Mouse (Mus musculus) v-Abl transformed pro-B cells (cell line): ENCODE data around the gene Vipas39.
"Not testable (repeated sequence)": the region's sequence is repeated elsewhere in the genome, so short reads cannot be mapped to it uniquely, and the experiment has no call there.

Source experiments
- in situ Hi-C, 2 experiments: fragments of 400-800 bp; cut with MboI; formaldehyde crosslinking; loops; one replicate each; pipeline ENCODE4 v1.15.1; 2025; ENCODE audit not compliant: unreplicated experiment in 2 of 2

The Vipas39 gene

DNA sequence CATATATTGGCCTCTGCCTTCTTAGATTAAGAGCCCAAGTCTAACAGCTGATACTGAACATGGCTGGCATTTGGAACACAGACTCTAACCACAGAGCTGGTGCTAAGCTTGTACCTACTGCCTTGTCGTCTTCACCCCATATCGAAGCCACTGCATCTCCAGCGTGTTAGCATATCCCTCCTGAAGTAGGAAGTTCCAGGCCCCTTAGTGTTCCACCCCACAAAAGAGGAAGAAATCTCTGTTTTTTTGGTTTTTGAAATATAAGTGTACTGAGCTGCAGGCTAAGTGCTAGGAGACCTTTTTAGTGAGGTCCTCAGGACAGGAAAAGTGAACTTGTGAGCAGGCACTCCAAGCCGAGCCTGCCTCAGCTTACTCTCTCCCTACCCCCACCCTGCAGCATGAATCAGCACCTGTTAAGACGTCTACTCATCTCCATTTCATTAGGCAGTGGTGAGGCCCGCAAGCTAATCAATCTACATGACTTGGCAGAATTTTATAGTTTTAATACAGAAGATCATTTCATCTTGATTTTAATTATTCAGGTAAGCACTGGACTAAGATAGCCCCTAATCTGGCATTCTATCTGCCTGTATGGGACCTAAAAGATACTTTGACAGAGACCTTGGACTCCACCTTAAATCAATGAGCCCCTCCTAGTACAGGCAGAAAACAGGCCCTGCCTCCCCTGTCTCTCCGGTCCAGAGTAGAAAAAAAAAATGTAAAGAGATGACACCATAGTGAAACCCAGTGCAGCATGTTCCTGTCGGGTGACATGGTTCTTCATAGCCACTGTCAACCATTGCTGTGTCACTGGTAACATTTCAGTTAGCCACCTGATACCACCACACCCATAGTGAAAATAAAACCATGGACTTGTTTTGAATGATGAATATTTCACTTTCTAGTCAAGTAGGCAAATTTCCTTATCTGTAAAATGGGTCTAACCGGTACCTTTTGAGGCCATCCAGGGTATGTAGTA, 9.1 kb upstream of the Vipas39 start:
- in situ Hi-C loops: no loop called here

DNA sequence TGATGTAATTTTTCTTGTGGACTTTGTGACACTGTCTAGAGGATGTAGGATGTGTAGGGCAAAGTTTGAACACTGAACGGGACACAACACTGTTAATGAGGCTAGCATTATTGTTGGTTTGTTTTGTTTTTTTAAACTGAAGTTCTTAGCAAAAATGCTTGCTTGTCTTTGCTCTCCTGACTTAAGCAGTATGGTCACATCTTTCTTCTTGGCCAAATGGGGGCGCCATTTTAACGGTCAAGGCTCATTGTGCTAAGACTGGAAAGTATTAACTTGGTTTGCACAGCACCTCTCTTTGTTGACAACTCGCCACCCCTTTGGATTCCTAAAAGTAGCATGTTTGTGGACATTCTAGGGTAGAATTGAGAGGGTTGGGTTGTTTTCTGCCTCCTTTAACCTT, 1.6 kb upstream of the Vipas39 start:
- in situ Hi-C loops: loop anchor here in 1 of 2 experiments (5.0 kb wide), 1 partner anchor 120 kb away; the partner anchor contains the start of genes Gstz1 and Pomt2

DNA sequence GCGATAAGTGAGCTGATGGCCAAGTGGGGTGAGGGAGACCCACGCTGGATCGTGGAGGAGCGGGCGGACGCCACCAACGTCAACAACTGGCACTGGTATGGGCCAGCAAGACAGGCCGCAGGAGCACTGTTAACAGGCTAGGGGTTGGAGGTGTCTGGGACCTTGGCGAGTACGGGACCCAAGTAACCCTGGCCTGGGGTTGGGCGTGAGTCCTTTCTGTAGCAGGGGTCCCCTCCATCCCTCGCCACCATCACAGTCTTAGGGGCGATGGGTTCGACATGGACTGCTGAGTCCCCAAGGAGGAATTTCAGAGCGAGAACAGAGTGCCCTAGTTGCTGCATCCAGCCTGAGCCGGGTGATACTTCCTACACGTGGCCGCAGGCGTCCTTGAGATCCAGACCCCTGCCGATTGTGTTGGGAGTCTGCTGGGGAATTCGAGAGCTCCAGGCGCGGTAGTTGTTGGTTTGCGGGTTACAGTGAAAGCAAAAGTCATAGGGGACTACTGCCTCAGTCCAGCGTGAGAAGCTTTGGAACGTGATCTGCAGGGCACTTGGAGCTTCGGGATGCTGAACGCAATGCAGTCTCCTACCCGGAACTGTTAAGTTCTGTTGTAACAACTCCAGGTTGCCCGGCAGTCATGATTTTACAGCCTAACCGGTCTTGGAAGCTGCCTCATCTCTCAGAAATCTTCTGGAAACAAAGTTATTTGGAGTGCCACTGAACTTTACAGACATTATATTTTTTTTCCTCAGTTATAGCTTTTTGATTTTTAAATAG, 959 bp upstream of the Vipas39 start:
- in situ Hi-C loops: loop anchor here in 1 of 2 experiments (5.0 kb wide), 1 partner anchor 120 kb away; the partner anchor contains the start of genes Gstz1 and Pomt2

DNA sequence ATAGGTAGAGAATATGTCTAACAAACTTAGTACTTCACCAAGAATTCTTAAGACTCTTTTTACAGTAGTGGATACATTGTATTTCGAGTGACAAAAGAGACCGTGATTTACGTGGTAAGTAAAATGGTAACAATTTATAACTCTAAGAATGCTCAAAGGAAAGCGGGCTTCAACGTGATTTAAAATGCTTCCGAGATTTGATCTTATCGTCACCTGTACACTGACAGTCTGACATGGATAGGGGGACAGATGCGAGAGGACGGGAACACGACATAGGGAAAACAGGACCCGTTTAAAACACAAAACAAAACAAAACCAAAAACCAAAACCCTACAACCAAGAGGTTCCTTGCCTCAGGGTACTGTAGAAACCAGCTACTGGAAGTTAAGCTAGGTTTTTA, 612 bp downstream of the Vipas39 start:
- in situ Hi-C loops: loop anchor here in 1 of 2 experiments (5.0 kb wide), 1 partner anchor 118 kb away; the partner anchor contains the start of genes Gstz1 and Pomt2

DNA sequence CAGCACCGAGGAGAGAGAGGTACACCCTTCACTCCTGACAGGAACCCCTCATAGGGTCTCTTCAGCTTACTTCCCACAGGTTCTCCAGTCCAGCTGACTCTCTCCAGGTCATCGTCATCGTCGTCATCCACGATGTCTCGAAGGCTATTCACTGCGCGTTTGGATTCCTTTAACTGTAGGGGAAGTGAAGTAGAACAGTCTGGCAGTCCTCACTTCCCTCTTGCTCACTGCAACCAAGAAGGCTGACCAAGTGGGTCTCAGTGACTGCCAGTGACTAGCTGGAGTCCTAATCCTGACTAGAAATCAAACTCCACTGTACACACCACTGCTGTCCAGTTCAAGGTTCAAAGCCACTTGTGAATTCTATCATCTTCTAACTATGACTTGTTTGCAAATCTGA, 5.5 kb downstream of the Vipas39 start:
- in situ Hi-C loops: loop anchor here in 1 of 2 experiments (5.0 kb wide), 1 partner anchor 113 kb away; the partner anchor contains the start of genes Gstz1 and Pomt2

DNA sequence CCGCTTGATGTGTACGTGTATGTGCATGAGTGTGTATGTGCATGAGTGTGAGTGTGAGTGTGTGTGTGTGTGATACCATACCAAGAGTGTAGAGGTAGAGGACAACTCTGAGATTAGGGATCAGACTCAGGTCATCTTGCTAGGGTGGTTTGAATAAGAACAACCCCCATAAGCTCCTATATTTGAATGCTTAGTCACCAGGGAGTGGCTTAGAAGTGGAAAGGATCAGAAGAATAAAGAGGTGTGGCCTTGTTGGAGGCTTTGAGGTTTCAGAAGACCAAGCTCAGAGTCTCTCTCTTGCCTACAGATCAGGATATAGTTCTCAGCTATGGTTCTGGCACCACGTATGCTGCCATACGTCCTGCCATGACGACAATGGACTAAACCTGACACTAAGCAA, 9.4 kb downstream of the Vipas39 start:
- in situ Hi-C loops: no loop called here

DNA sequence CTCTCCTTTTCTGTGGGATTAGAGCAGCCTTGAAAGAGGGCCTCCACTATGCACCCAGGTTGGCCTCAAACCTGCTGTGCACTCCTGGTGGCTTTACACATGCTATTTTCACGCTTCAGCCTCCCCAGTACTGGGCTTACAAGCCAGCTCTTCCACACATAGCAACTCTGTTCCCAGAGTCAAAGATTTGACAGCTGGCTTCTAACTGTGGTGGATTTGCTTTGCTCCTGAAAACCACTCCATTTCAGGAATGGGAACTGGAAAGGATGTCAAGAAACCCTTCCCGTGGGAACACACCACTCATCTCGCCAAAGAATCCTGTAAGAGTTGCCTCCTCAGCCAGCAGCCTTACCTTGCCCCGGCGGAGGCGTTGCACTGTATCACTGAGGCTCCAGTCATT, 12.2 kb downstream of the Vipas39 start:
- in situ Hi-C loops: no loop called here

DNA sequence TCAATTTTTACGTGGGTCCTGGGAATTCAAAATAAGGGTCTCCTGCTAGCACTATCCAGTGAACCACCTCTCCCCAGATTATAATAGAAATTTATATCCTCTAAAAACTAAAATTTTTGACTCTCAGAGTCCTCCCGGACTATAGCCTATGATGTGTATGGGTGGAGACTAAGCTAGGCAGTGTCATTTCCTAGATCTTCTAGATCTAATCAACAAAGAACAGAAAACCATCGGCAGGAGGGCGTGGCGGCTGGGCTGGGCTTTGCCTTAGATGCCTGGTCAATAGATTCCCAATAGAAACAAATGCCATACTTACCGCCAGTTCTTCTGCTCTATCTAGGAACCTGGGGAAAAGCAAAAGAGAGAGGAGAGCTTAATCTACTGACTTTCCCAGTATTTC, 15.9 kb downstream of the Vipas39 start:
- in situ Hi-C loops: no loop called here

DNA sequence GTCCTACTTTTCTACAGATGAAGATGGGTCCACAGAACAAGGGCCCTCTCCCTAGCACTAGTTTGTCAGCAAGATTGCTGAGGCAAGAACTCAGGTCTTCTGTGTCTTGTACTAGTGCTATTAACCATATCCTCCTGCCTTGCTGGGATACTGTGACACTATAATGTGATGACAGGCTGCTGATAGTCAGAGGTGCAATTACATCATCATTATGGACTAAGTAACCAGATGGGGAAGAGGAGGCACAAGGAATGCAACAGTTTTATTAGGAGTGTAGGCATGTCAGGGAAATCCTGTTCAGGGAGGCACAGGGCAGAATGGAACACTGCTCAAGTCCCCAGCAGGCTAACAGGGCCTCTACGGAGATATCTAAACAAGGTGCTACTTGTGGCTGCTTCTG, 27.4 kb downstream of the Vipas39 start, which contains the start of gene Noxred1:
Noxred1 (minus strand) TSS at position 101 of the 400 bp plus-strand sequence.
- in situ Hi-C loops: no loop called here

DNA sequence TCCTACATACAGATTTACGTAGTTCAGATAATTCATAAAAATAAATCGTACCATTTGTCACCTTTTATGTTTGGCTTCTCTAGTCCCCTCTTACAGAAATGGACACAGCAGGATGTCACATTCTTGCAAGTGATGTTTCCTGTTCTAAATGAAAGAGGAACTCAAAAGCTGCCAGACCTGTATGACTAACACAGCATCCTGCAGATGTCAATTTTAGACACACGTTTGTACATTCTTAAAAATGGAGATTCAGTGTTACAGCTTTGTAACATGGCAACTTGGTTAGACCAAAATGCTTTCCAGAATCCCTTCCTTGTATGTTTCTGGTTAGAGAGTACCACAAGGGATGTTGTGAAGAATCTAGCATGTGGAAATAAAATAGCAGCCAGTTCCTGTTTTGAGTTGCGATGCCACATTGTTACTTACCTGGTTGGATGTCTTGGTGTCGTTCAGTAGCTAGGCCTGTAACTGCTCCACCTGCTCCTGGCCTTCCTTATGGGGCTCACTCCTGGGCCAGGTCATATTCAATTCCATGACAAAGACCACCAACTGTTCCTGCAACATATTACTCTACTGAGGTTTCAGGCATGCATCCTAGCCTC, 29.1 kb downstream of the Vipas39 start:
- in situ Hi-C loops: no loop called here

DNA sequence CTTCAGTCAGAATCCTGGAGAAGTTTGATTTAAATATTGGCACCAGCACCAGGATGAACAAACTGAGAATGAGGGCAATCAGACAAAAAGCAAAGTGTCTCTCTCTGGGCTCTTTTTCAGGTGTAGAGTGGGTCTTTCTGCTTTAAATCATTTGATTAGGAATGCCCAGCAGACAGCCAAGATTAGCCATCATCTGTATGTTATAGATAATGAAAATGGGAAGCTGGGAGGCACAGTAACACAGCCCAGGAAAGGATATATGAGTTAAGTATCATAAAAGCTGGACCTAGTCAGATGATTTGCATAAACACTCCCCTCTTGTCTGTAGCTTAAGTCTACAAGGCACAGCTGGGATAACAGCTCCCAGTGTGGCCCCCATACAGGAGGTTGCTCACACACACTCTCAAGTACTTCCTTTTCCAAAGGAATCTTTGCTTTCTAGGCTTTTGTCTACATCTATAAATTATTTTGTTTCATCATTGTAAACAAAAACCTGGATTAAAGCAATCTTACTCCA, 35.6 kb downstream of the Vipas39 start:
- in situ Hi-C loops: no loop called here

DNA sequence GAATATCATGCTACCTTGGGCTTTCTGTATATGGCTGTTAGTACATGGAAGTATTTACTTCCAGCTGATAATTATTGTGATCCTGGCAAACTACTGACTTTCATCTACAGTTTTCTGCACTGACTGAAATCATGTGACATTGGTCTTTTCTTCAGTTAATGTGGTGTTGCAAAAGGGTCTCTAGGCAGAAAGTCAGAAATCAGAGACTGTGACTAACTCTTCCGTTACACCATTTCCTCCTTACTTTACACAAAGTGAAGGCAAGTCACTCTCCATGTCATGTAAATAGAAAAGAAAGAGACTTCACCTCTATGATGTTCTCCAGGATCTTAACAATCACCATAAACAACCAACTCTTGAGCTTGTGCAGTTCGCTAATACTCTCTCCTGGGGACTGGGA, 36.4 kb downstream of the Vipas39 start:
- in situ Hi-C loops: no loop called here

DNA sequence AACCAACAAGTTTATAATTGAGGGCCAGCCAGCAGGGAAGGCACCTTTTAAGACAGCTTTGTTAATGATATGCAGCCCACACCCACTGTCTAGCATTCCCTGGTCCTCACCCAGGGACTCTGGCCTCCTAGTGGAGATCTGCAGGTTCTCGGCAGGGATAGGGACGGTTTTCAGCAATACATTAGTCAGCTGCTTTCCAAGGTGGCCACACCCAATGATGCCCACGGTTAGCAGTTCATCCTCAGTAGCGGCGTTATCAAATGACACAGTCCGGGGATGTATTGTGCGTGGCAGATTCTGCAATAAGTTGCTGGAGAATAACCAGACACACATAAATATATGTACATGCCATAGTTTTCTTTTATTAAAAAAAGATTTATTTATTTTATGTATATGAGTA, 39.3 kb downstream of the Vipas39 start:
- in situ Hi-C loops: no loop called here

DNA sequence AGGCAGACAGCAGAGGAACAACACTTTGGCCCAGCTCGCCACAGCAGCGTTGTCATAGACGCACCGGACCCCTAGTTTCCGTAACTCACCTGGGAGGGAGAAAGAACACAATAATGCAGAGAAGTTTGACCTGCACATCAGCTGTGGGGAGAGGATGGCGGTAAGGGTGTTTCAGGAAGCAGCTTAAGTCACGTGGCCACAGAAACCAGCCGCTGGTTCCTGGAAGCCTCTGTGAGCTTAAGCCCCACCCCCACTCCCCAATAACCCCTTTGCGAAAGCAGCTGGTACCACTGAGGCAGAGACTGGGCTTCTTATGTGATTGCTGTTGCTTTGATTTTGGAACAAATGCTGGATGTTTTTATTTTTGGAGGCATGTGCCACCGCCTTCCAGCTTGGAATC, 41.1 kb downstream of the Vipas39 start:
- in situ Hi-C loops: no loop called here

DNA sequence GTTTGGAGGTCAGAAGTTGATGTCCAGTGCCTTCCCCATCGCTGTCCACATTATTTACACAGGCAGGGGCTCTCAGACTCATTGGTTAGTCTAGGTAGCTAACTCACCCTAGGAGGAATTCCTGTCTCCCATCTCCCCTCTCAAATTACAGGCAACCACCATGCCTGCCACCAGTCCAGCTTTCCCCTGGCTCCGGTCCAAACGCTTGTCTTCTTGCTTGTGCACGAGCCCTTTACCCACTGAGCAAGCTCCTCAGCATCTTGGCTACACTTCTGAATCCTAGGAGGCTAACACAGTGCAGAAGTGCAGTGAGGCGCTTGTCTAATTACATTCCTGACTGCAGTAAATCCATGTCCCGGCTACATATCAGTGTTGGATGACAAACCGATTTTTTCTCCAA, 46.7 kb downstream of the Vipas39 start:
- in situ Hi-C loops: no loop called here

DNA sequence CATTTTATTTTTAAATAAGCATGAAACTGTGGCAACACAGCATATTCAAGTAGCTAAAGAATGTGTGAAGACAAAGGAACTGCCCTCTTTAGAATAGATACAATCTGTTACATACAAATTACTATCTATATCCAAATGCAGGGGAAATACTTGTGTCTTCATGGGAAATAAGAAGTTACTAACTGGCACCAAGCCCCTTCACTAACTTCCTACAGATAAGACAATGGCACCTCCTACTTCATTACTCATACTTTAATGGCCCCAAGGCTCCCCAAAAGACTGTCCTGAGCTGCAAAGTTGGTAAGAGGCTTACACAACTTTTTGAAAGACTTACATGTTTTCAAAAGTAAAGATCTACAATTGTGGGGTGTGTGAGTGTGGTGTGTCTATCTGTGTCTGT, 48.5 kb downstream of the Vipas39 start:
- in situ Hi-C loops: no loop called here

DNA sequence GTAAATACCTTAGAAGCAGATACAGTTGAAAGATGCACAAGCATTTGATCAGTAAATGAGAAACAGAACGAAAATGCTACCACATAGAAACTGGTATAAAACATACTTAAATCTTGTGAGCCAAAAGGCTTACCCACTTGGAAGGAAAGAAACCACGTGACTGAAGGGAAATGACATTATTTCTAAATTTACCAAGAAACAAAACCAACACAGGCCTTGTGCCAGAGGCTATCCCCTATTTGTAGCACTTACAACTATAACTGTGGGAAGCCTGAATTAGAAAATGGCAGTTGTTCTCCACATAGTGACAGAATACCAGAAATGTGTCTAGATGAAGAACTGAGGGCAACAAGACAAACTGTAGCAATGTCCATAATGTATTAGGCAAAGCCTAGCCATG, 50.0 kb downstream of the Vipas39 start:
- in situ Hi-C loops: no loop called here

DNA sequence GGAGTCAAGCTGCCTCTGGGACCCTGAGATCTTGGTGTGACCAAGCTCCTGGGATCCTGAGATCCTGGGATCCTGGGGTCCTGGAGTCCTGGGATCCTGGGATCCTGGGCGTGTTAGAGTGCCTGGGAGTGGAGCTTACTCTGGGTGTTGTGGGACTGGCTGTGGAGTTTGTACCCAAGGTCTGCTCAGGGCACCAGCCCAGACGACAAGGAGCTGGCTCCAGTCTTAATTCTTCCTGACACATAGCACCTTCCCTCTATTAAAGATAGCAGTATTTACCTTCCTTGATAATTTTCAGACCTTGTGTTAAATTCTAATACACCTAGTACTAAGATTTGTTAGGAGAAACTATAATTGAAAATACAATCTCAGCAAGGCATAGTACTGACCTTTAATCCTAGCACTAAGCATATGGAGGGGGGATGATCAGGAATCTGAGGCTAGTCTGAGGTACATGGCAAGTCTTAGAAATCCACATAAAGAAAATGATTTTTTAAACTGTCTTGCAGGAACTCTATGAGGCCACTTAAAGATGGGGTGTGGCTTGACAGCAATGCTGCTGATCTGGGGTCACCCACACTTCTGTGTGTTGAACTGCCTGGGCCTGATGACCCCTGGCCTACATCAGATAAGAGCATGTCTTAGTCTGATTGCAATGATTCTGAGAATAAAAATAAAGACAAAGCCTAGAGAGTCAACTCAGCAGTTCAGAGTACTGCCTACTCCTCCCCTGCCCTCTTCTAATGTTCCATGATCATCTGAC, 53.0 kb downstream of the Vipas39 start:
- in situ Hi-C loops: no loop called here

DNA sequence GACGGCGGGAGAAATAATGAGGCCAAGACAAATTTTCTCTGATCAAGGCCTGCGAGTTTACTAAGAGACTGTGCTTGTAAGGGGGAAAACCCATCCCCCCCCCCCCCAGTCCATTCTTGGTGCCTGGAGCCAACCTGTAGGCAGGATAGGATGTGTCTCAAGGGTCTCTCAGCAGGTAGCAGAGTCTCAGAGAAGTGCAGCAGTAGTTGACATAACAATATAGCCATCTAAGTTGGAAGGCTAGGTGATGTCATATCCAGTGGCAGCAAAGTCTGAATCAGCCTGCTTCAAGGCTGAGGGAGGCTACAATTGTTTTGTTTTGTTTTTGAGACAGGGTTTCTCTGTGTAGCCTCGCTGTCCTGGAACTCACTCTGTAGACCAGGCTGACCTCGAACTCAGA, 60.3 kb downstream of the Vipas39 start:
- in situ Hi-C loops: not testable (repeated sequence)

DNA sequence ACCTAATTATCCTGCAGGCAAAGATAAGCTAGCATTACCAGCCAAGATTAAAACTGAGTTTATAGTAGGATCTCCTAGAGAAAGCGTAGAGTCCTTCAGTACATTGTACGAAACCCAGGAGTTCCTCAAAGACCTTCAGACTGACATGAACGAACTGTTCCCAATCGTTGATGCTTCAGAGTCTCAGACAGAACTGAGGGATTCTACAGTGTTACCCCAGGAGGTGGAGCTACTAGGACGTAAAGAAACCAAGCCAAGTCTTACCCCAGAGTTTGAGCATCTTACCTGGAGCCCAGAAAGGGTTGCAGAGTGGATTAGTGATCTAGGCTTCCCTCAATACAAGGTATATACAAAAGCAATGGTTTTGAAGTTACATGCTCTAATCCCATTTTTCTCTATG, 64.4 kb downstream of the Vipas39 start:
- in situ Hi-C loops: no loop called here
